Mouse (Mus musculus): Measurements from ENCODE around the gene Pafah1b1. TPM values are rescaled to one million over a fixed set of nuclear protein-coding genes. Genes with fewer than 3 reads are reported as not detected.

Pafah1b1 gene
- total RNA-seq, 2 experiments from 2014 or later = 200 to 201 TPM

GRCm38 (mm10) chr11:74723357-74724234 is 874 bp downstream of the Pafah1b1 start:
- intact Hi-C loops (cut with DNase I) = loop anchor here (2.0 kb wide), 1 partner anchor 75 kb away; the partner anchor contains the start of gene Cluh
- DNase-seq = peak; percentile 85 to 86

GRCm38 (mm10) chr11:74721971-74722370 is 2.5 kb downstream of the Pafah1b1 start:
- no peak for DNase-seq
- intact Hi-C loops (cut with DNase I) = loop anchor here (2.0 kb wide), 1 partner anchor 73 kb away; the partner anchor contains the start of gene Cluh

- no peak for DNase-seq
- intact Hi-C loops (cut with DNase I) = no loop called here
Measured at GRCm38 (mm10) chr11:74721141-74721540, 3.3 kb downstream of the Pafah1b1 start.

- intact Hi-C loops (cut with DNase I) = no loop called here
- DNase-seq = no peak
Measured at GRCm38 (mm10) chr11:74720668-74721067, 3.8 kb downstream of the Pafah1b1 start.

GRCm38 (mm10) chr11:74715971-74716525 is 8.4 kb downstream of the Pafah1b1 start:
- peak; percentile 44 to 61 for DNase-seq
- intact Hi-C loops (cut with DNase I) = no loop called here

GRCm38 (mm10) chr11:74710671-74711070 is 13.8 kb downstream of the Pafah1b1 start:
- intact Hi-C loops (cut with DNase I) = no loop called here
- DNase-seq = no peak

- DNase-seq = no peak
- intact Hi-C loops (cut with DNase I) = no loop called here
Measured at GRCm38 (mm10) chr11:74708781-74709180, 15.7 kb downstream of the Pafah1b1 start.

- DNase-seq = no peak
- intact Hi-C loops (cut with DNase I) = no loop called here
Measured at GRCm38 (mm10) chr11:74704068-74704467, 20.4 kb downstream of the Pafah1b1 start.

GRCm38 (mm10) chr11:74699505-74699904 is 25.0 kb downstream of the Pafah1b1 start:
- DNase-seq = no peak
- intact Hi-C loops (cut with DNase I) = no loop called here

GRCm38 (mm10) chr11:74692151-74692550 is 32.3 kb downstream of the Pafah1b1 start:
- intact Hi-C loops (cut with DNase I) = no loop called here
- DNase-seq = no peak

- no peak for DNase-seq
- intact Hi-C loops (cut with DNase I) = no loop called here
Measured at GRCm38 (mm10) chr11:74675156-74675555, 49.3 kb downstream of the Pafah1b1 start.

GRCm38 (mm10) chr11:74674713-74675112 is 49.8 kb downstream of the Pafah1b1 start:
- no peak for DNase-seq
- intact Hi-C loops (cut with DNase I) = no loop called here

- intact Hi-C loops (cut with DNase I) = no loop called here
Measured at GRCm38 (mm10) chr11:74673561-74673960, 50.9 kb downstream of the Pafah1b1 start.

GRCm38 (mm10) chr11:74672901-74673513 is 51.5 kb downstream of the Pafah1b1 start:
- DNase-seq = no peak
- intact Hi-C loops (cut with DNase I) = no loop called here

More at GRCm38 (mm10) chr11:74673561-74673960, 50.9 kb downstream of the Pafah1b1 start:
- DNase-seq = no peak

GRCm38 (mm10) chr11:74671839-74672238 is 52.6 kb downstream of the Pafah1b1 start:
- DNase-seq = no peak
- intact Hi-C loops (cut with DNase I) = no loop called here

GRCm38 (mm10) chr11:74671013-74671412 is 53.5 kb downstream of the Pafah1b1 start:
- DNase-seq = no peak
- intact Hi-C loops (cut with DNase I) = no loop called here

- intact Hi-C loops (cut with DNase I) = no loop called here
Measured at GRCm38 (mm10) chr11:74670151-74670550, 54.3 kb downstream of the Pafah1b1 start.

GRCm38 (mm10) chr11:74668971-74669370 is 55.5 kb downstream of the Pafah1b1 start:
- intact Hi-C loops (cut with DNase I) = no loop called here
- DNase-seq = no peak

More at GRCm38 (mm10) chr11:74670151-74670550, 54.3 kb downstream of the Pafah1b1 start:
- no peak for DNase-seq

GRCm38 (mm10) chr11:74668466-74668865 is 56.0 kb downstream of the Pafah1b1 start:
- intact Hi-C loops (cut with DNase I) = no loop called here
- no peak for DNase-seq

GRCm38 (mm10) chr11:74667582-74668010 is 56.9 kb downstream of the Pafah1b1 start:
- intact Hi-C loops (cut with DNase I) = no loop called here

More at GRCm38 (mm10) chr11:74667582-74668010, 56.9 kb downstream of the Pafah1b1 start:
- no peak for DNase-seq
